Mouse (Mus musculus): ENCODE data around the gene Olfr168.
"Not testable (repeated sequence)": the region's sequence is repeated elsewhere in the genome, so short reads cannot be mapped to it uniquely, and the experiment has no call there.

The Olfr168 gene

DNA sequence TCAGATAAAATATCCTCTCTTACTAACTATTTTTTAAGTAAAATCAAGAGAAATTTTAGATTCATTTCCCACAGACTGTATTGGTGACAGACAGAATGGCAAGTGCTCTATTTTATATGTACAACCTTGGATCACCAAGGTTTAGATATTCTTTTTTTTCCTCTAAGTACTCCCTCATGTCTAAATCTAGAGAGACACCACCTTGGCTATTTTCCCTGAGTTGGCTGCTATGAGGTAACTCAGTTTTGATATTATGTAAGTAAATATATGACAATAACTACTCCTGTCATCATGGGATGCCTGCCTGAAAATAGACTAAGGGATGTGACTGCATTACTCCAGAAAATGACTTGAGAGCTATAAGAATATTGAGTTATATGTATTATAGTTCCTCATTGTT is at the start of gene Olfr168:
Gene Olfr168 (minus strand): TSS at position 101 of the 400 bp plus-strand sequence.
- DNase-seq: no peak

GRCm38 (mm10) chr16:19571709-19572108 is 36.4 kb upstream of the Olfr168 start, which contains the start of gene Olfr169:
Gene Olfr169 (minus strand): TSS chr16:19571809.
- DNase-seq: not testable (repeated sequence)

- DNase-seq: not testable (repeated sequence)
These were observed 18.1 kb upstream of the Olfr168 start for GRCm38 (mm10) chr16:19553429-19553828.

GRCm38 (mm10) chr16:19552246-19552645 is 16.9 kb upstream of the Olfr168 start:
- DNase-seq: not testable (repeated sequence)

DNA sequence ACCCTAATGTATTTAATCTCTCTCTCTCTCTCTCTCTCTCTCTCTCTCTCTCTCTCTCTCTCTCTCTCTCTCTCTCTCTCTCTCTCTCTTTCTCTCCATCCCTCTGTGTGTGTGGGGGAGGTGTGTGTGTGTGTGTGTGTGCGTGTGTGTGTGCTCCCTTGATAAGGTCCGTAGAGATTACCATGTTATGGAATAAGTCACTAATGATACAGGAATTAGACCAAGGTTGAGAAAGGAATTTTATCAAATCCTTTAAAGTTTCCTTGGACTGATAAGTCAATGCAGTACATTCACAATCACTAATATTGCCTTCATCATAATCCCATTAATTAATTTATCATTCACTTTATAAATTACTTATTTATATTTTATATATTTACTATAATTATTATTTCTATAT is 13.2 kb downstream of the Olfr168 start, which contains the start of gene Olfr167:
Gene Olfr167 (minus strand): TSS at position 101 of the 400 bp plus-strand sequence.
- DNase-seq: no peak

GRCm38 (mm10) chr16:19483394-19483793 is 52.0 kb downstream of the Olfr168 start, which contains the start of gene Olfr166:
Gene Olfr166 (plus strand): TSS chr16:19483694.
- DNase-seq: no peak
